Mouse (Mus musculus) embryonic facial prominence, embryonic 10.5 days (tissue): ENCODE measurements around the gene Nlrc5. TPM values are rescaled to one million over a fixed set of nuclear protein-coding genes. Genes with fewer than 3 reads are reported as not detected.

ENCODE experiments used
- DNase-seq: peaks from one replicate; pipeline ENCODE4 v3.0.0-alpha.2; 2017; ENCODE audit warnings: low spot score
- H3K27ac ChIP-seq: fragments of 300-500 bp; sonication (generic); replicated peaks from 2 replicates; pipeline ENCODE4 v1.5.1; 2016; ENCODE audit warnings: mild to moderate bottlenecking
- H3K27me3 ChIP-seq: fragments of 300-500 bp; sonication (generic); replicated peaks from 2 replicates; pipeline ENCODE4 v1.6.1; 2016; ENCODE audit warnings: low read depth, mild to moderate bottlenecking; ENCODE audit not compliant: poor library complexity, severe bottlenecking
- H3K36me3 ChIP-seq: fragments of 300-500 bp; sonication (generic); replicated peaks from 2 replicates; pipeline ENCODE4 v1.6.1; 2016; ENCODE audit warnings: mild to moderate bottlenecking, moderate library complexity
- H3K4me1 ChIP-seq: fragments of 300-500 bp; sonication (generic); 2 replicates; pipeline ENCODE4 v1.6.1; 2016
- H3K4me3 ChIP-seq: fragments of 300-500 bp; sonication (generic); 2 replicates; pipeline ENCODE4 v1.5.1; 2016; ENCODE audit warnings: mild to moderate bottlenecking, moderate library complexity
- H3K9me3 ChIP-seq: fragments of 300-500 bp; sonication (generic); 2 replicates; pipeline ENCODE4 v1.6.1; 2016; ENCODE audit warnings: mild to moderate bottlenecking
- WGBS: fragments of 180-500 bp; shearing (Covaris S2); methylation state at CpG from one replicate; pipeline ENCODE4 v1.1.7; 2016; 5-methylcytosine and 5-hydroxymethylcytosine counted together
- polyA plus RNA-seq: library from polyadenylated mRNA; unstranded; fragments of >200 nt; fragmentation: Nextera tagmentation; extraction: Ambion mirVana; gene quantifications from 2 replicates; pipeline ENCODE4 v1.2.1, GENCODE M21; 2016

Gene Nlrc5
- polyA plus RNA-seq, 1 experiment from 2014 or later: not detected

DNA sequence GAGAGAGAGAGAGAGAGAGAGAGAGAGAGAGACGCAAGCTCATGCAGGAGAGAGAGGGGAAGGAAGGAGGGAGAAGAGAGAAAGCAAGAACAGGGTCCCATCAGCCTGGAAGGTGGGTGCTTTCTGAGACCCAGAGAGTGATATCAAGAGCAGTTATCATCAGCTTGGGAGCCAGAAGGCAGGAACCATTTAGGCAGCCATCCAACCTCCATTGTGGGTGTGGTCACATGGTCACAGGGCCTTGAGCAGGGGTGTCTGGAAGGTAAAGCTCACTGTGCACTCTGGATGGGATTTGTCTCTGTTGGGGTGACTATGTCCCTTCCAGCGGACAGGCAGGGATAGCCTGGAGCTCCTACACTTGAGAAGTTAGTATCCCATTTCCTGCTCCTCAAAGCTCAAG lies 105.9 kb downstream of the Nlrc5 start:
- Histone ChIP-seq H3K4me3 (no peak overlapping the region), H3K9me3 (no peaks in the 10 kb centered on the region), H3K27me3 (peaks cover 27% of the 10 kb centered on the region), H3K4me1 (peaks cover 14% of the 10 kb centered on the region), H3K36me3 (no peaks in the 10 kb centered on the region), H3K27ac (no peak overlapping the region)
- WGBS: 87% methylated on average over 2 of the region's 2 CpGs
- no peak for DNase-seq

DNA sequence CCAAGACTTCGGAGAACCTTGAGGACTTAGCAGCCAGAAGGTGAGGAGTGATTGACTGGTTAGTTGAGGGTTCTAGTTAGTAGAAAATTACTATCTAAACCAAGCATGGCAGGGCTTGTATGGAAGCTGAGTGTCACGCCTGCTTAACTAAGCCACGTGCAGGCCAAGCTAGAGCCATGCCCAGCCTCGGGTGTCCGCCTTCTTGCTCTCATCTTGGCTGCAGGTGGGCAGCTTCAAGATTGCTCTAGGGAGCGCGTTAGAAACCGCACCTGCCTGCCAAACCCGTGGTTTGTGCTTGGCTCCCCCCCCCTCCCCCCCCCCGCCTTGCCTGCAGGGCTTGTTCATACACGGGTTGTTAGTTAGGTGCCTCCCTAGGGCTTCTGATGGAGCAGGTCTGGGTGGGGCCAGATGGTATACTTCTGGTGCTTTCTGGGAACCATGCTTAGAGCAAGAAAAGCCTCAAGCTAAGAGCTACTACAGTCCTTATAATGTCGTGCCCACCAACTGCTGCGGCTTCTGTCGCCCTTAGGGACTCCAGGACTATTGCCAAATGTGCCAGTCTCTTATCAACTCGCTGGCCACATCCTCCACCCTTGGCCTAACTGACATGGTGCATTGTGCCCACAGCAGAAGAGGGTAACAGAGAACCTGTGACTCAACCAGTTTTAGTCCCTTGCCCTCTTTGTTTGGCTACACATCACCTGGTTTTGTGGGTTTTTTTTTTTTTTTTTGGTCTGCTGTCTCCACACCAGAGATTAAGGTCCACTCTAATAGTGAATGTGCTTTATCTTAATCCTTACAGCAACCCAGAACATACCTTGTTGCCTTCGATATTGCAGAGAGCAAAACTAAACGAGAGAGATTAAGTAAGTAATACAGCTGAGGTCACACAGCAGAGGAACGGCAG lies 107.0 kb downstream of the Nlrc5 start:
- H3K27ac ChIP-seq: no peak overlapping the region
- H3K4me3 ChIP-seq: no peak overlapping the region
- WGBS: 76% methylated on average over 18 of the region's 18 CpGs
- H3K27me3 ChIP-seq: peaks cover 16% of the 10 kb centered on the region
- H3K9me3 ChIP-seq: no peaks in the 10 kb centered on the region
- H3K4me1 ChIP-seq: peaks cover 14% of the 10 kb centered on the region
- DNase-seq: no peak
- H3K36me3 ChIP-seq: no peaks in the 10 kb centered on the region

GRCm38 (mm10) chr8:94543981-94544380 lies 109.8 kb downstream of the Nlrc5 start:
- H3K27me3 ChIP-seq: no peaks in the 10 kb centered on the region
- 57% methylated on average over 8 of the region's 8 CpGs for WGBS
- DNase-seq: no peak

GRCm38 (mm10) chr8:94549041-94549440 lies 114.9 kb downstream of the Nlrc5 start:
- Histone ChIP-seq H3K4me1 (peaks cover 34% of the 10 kb centered on the region), H3K9me3 (no peaks in the 10 kb centered on the region), H3K36me3 (no peaks in the 10 kb centered on the region), H3K27ac (no peak overlapping the region), H3K4me3 (no peak overlapping the region), H3K27me3 (no peaks in the 10 kb centered on the region)
- no peak for DNase-seq
- 58% methylated on average over 5 of the region's 5 CpGs for WGBS

More at GRCm38 (mm10) chr8:94543981-94544380, 109.8 kb downstream of the Nlrc5 start:
- no peaks in the 10 kb centered on the region for H3K36me3 ChIP-seq
- no peak overlapping the region for H3K27ac ChIP-seq
- H3K4me3 ChIP-seq: no peak overlapping the region
- no peaks in the 10 kb centered on the region for H3K9me3 ChIP-seq
- peaks cover 14% of the 10 kb centered on the region for H3K4me1 ChIP-seq

GRCm38 (mm10) chr8:94549482-94549881 lies 115.3 kb downstream of the Nlrc5 start:
- no peaks in the 10 kb centered on the region for H3K36me3 ChIP-seq
- H3K27ac ChIP-seq: no peak overlapping the region
- no peaks in the 10 kb centered on the region for H3K9me3 ChIP-seq
- no peak for DNase-seq
- 50% methylated on average over 5 of the region's 5 CpGs for WGBS
- peaks cover 30% of the 10 kb centered on the region for H3K4me1 ChIP-seq
- H3K4me3 ChIP-seq: no peak overlapping the region
- no peaks in the 10 kb centered on the region for H3K27me3 ChIP-seq

- no peak for DNase-seq
- Histone ChIP-seq H3K27me3 (no peaks in the 10 kb centered on the region), H3K36me3 (no peaks in the 10 kb centered on the region), H3K4me3 (no peak overlapping the region), H3K27ac (no peak overlapping the region), H3K9me3 (no peaks in the 10 kb centered on the region), H3K4me1 (peaks cover 29% of the 10 kb centered on the region)
- 81% methylated on average over 5 of the region's 5 CpGs for WGBS
These were observed 115.8 kb downstream of the Nlrc5 start for GRCm38 (mm10) chr8:94549998-94550397.

GRCm38 (mm10) chr8:94551471-94552422 lies 117.6 kb downstream of the Nlrc5 start:
- 41% methylated on average over 17 of the region's 17 CpGs for WGBS
- Histone ChIP-seq H3K36me3 (no peaks in the 10 kb centered on the region), H3K27ac (peak overlapping the region; percentile 75), H3K4me1 (peaks cover 29% of the 10 kb centered on the region), H3K27me3 (no peaks in the 10 kb centered on the region), H3K4me3 (no peak overlapping the region), H3K9me3 (no peaks in the 10 kb centered on the region)
- DNase-seq: peak; percentile 63

GRCm38 (mm10) chr8:94552696-94553095 lies 118.5 kb downstream of the Nlrc5 start:
- WGBS: 79% methylated on average over 2 of the region's 2 CpGs
- H3K4me1 ChIP-seq: peaks cover 34% of the 10 kb centered on the region
- no peaks in the 10 kb centered on the region for H3K27me3 ChIP-seq

GRCm38 (mm10) chr8:94557281-94557680 lies 123.1 kb downstream of the Nlrc5 start:
- H3K9me3 ChIP-seq: no peaks in the 10 kb centered on the region
- no peaks in the 10 kb centered on the region for H3K36me3 ChIP-seq
- no peaks in the 10 kb centered on the region for H3K27me3 ChIP-seq
- DNase-seq: no peak
- no peak overlapping the region for H3K4me3 ChIP-seq
- WGBS: 90% methylated on average over 3 of the region's 3 CpGs
- H3K4me1 ChIP-seq: peaks cover 18% of the 10 kb centered on the region
- 0 out of 2 replicates have a peak overlapping the region, but pooled peaks have one; percentile 8 for H3K27ac ChIP-seq

More at GRCm38 (mm10) chr8:94552696-94553095, 118.5 kb downstream of the Nlrc5 start:
- Histone ChIP-seq H3K27ac (peak overlapping the region; percentile 75), H3K9me3 (no peaks in the 10 kb centered on the region), H3K4me3 (no peak overlapping the region), H3K36me3 (no peaks in the 10 kb centered on the region)
- DNase-seq: no peak

DNA sequence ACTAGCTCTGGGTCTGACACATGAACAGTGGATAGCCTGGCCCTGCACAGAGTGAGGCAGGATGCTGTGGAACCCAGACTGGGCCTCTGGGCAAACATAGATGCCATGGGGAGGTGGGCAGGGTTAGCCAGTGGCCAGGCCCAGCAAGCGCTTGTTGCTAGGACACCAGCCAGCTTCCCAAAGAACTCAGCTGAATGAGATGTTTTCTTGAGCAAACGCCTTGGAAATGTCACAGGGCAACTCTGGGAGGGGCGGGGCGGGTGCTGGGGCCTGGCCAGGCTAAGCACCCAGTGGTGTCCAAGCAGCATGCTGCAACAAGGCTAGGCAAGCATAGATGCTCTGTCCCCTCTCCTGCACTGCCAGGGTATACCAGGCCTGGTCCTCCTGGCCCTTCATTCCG lies 127.1 kb downstream of the Nlrc5 start:
- Histone ChIP-seq H3K4me1 (peaks cover 17% of the 10 kb centered on the region), H3K9me3 (no peaks in the 10 kb centered on the region), H3K27ac (no peak overlapping the region), H3K4me3 (no peak overlapping the region), H3K27me3 (no peaks in the 10 kb centered on the region), H3K36me3 (no peaks in the 10 kb centered on the region)
- 65% methylated on average over 5 of the region's 5 CpGs for WGBS
- no peak for DNase-seq

DNA sequence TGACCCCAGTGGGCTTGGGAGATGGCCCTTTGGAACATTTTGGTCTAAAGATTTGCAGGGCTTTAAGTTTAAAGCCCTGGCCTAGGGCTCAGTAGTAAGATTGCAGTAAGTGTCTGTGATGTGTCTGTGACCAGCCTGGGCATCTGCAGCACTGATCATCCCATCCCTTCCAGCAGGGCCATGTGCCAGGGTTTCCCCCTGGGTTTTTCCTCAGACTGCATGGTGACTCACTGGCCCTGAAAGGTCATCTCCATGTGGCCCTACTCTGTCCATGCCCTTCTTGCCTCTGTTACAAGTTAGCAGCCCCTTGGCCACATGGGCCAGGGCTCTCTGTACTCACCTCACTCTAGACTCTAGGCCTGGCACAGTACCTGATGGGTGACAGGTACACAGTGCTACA lies 130.3 kb downstream of the Nlrc5 start:
- H3K27me3 ChIP-seq: no peaks in the 10 kb centered on the region

GRCm38 (mm10) chr8:94566033-94566432 lies 131.9 kb downstream of the Nlrc5 start:
- H3K4me3 ChIP-seq: no peak overlapping the region
- no peak for DNase-seq
- peak overlapping the region; percentile 31; the same call in 1 of the 2 replicates for H3K27ac ChIP-seq
- WGBS: 80% methylated on average over 6 of the region's 6 CpGs
- no peaks in the 10 kb centered on the region for H3K9me3 ChIP-seq
- H3K4me1 ChIP-seq: peaks cover 28% of the 10 kb centered on the region
- H3K36me3 ChIP-seq: peaks cover 2% of the 10 kb centered on the region; the same call in 1 of the 2 replicates
- H3K27me3 ChIP-seq: no peaks in the 10 kb centered on the region

More for the DNA sequence above, 130.3 kb downstream of the Nlrc5 start:
- Histone ChIP-seq H3K4me1 (peaks cover 26% of the 10 kb centered on the region), H3K9me3 (no peaks in the 10 kb centered on the region), H3K4me3 (no peak overlapping the region), H3K36me3 (no peaks in the 10 kb centered on the region), H3K27ac (no peak overlapping the region)
- DNase-seq: no peak
